Mouse (Mus musculus) lung, postnatal 36 days (tissue): ENCODE measurements around the gene Ube3b.

Experiments
- DNase-seq: peaks from one replicate; pipeline ENCODE4 v3.0.0; 2022; ENCODE audit warnings: mixed read lengths

Ube3b gene

GRCm38 (mm10) chr5:114374409-114375213, 5.8 kb upstream of the Ube3b start:
- DNase-seq, result peak; percentile 67

GRCm38 (mm10) chr5:114378177-114378920, 2.1 kb upstream of the Ube3b start:
- peak; percentile 61 for DNase-seq

GRCm38 (mm10) chr5:114378936-114379335, 1.5 kb upstream of the Ube3b start:
- DNase-seq, result peak; percentile 74

GRCm38 (mm10) chr5:114379763-114380162, 644 bp upstream of the Ube3b start:
- peak; percentile 34 for DNase-seq

GRCm38 (mm10) chr5:114381013-114381351, 575 bp downstream of the Ube3b start:
- peak; percentile 26 for DNase-seq

- peak; percentile 68 for DNase-seq
Measured at GRCm38 (mm10) chr5:114383184-114383904, 2.9 kb downstream of the Ube3b start.

GRCm38 (mm10) chr5:114384448-114384847, 4.0 kb downstream of the Ube3b start:
- peak; percentile 58 for DNase-seq

- DNase-seq, result no peak
Measured at GRCm38 (mm10) chr5:114393169-114393568, 12.8 kb downstream of the Ube3b start.

- no peak for DNase-seq
Measured at GRCm38 (mm10) chr5:114406592-114406991, 26.2 kb downstream of the Ube3b start.

- no peak for DNase-seq
Measured at GRCm38 (mm10) chr5:114407269-114407668, 26.9 kb downstream of the Ube3b start.

- peak; percentile 23 for DNase-seq
Measured at GRCm38 (mm10) chr5:114407810-114408209, 27.4 kb downstream of the Ube3b start.

- DNase-seq, result no peak
Measured at GRCm38 (mm10) chr5:114408846-114409245, 28.4 kb downstream of the Ube3b start.

GRCm38 (mm10) chr5:114410429-114410828, 30.0 kb downstream of the Ube3b start:
- no peak for DNase-seq

- peak; percentile 60 for DNase-seq
Measured at GRCm38 (mm10) chr5:114412361-114412998, 32.1 kb downstream of the Ube3b start.

- DNase-seq, result peak; percentile 82
Measured at GRCm38 (mm10) chr5:114413067-114413735, 32.8 kb downstream of the Ube3b start.

GRCm38 (mm10) chr5:114415606-114416005, 35.2 kb downstream of the Ube3b start:
- no peak for DNase-seq

GRCm38 (mm10) chr5:114416855-114417254, 36.4 kb downstream of the Ube3b start:
- DNase-seq, result no peak

GRCm38 (mm10) chr5:114418541-114418940, 38.1 kb downstream of the Ube3b start:
- no peak for DNase-seq

GRCm38 (mm10) chr5:114421561-114422298, 41.3 kb downstream of the Ube3b start:
- peak; percentile 25 for DNase-seq

- DNase-seq, result no peak
Measured at GRCm38 (mm10) chr5:114422591-114422990, 42.2 kb downstream of the Ube3b start.

- no peak for DNase-seq
Measured at GRCm38 (mm10) chr5:114423961-114424360, 43.6 kb downstream of the Ube3b start.

GRCm38 (mm10) chr5:114426732-114427131, 46.3 kb downstream of the Ube3b start:
- no peak for DNase-seq
